Mouse (Mus musculus) large intestine, adult 2 months (tissue): ENCODE data around the gene Notch4. TPM values are rescaled to one million over a fixed set of nuclear protein-coding genes. Genes with fewer than 3 reads are reported as not detected.

Experiments
- DNase-seq: peaks from one replicate; pipeline ENCODE4 v3.0.0-alpha.2; 2012; ENCODE audit warnings: low read depth, low spot score
- WGBS: fragments of 180-500 bp; shearing (Covaris S2); methylation state at CpG from one replicate; pipeline ENCODE4 v1.1.7; 2018; 5-methylcytosine and 5-hydroxymethylcytosine counted together
- polyA plus RNA-seq: library from polyadenylated mRNA; depleted of rRNA; stranded (reverse); fragments of >200 nt; gene quantifications from 2 replicates; pipeline ENCODE4 v1.2.3, GENCODE M21; 2012

Gene Notch4
- polyA plus RNA-seq, 1 experiment, result 4.1 TPM

GRCm38 (mm10) chr17:34591029-34591993, 27.2 kb downstream of the Notch4 start, which contains the start of gene Pbx2:
Gene Pbx2, plus strand, starts transcription at chr17:34591266.
- WGBS, result 14% methylated on average over 21 of the region's 21 CpGs
- DNase-seq, result no peak

- WGBS, result under 1% methylated on average over 31 of the region's 35 CpGs
Observed at GRCm38 (mm10) chr17:34591994-34592375, 27.9 kb downstream of the Notch4 start.

GRCm38 (mm10) chr17:34592581-34593549, 28.8 kb downstream of the Notch4 start:
- no peak for DNase-seq
- WGBS, result 1% methylated on average over 32 of the region's 32 CpGs

More at GRCm38 (mm10) chr17:34591994-34592375, 27.9 kb downstream of the Notch4 start:
- no peak for DNase-seq

- DNase-seq, result no peak
- 41% methylated on average over 34 of the region's 34 CpGs for WGBS
Observed at GRCm38 (mm10) chr17:34593752-34594525, 29.9 kb downstream of the Notch4 start.

- DNase-seq, result no peak
- 64% methylated on average over 8 of the region's 8 CpGs for WGBS
Observed at GRCm38 (mm10) chr17:34596098-34596497, 32.0 kb downstream of the Notch4 start.

- 21% methylated on average over 6 of the region's 6 CpGs for WGBS
Observed at GRCm38 (mm10) chr17:34597566-34598095, 33.6 kb downstream of the Notch4 start, which contains the start of gene Ager. Gene Ager, plus strand, starts transcription at chr17:34597862.

GRCm38 (mm10) chr17:34599891-34600290, 35.8 kb downstream of the Notch4 start:
- no peak for DNase-seq
- 63% methylated on average over 9 of the region's 9 CpGs for WGBS

More at GRCm38 (mm10) chr17:34597566-34598095, 33.6 kb downstream of the Notch4 start, which contains the start of gene Ager:
- no peak for DNase-seq

- 73% methylated on average over 12 of the region's 12 CpGs for WGBS
- DNase-seq, result no peak
Observed at GRCm38 (mm10) chr17:34601796-34602195, 37.7 kb downstream of the Notch4 start.

GRCm38 (mm10) chr17:34603375-34604060, 39.5 kb downstream of the Notch4 start, which contains the start of gene Rnf5:
Gene Rnf5, minus strand, starts transcription at chr17:34603690.
- DNase-seq, result peak; percentile 100
- under 1% methylated on average over 30 of the region's 30 CpGs for WGBS

GRCm38 (mm10) chr17:34604061-34604508, 40.0 kb downstream of the Notch4 start, which contains the start of gene Agpat1:
Gene Agpat1, plus strand, starts transcription at chr17:34604262.
- under 1% methylated on average over 35 of the region's 35 CpGs for WGBS
- DNase-seq, result peak; percentile 98

GRCm38 (mm10) chr17:34604511-34605237, 40.6 kb downstream of the Notch4 start:
- no peak for DNase-seq
- 7% methylated on average over 24 of the region's 24 CpGs for WGBS

GRCm38 (mm10) chr17:34605609-34606008, 41.5 kb downstream of the Notch4 start:
- no peak for DNase-seq
- WGBS, result under 1% methylated on average over 30 of the region's 30 CpGs

- 4% methylated on average over 32 of the region's 32 CpGs for whole genome bisulfite sequencing
- DNase-seq, result no peak
Observed at GRCm38 (mm10) chr17:34606186-34607039, 42.3 kb downstream of the Notch4 start.

- no peak for DNase-seq
- 26% methylated on average over 7 of the region's 7 CpGs for WGBS
Observed at GRCm38 (mm10) chr17:34607997-34608396, 43.9 kb downstream of the Notch4 start.

- 92% methylated on average over 8 of the region's 8 CpGs for WGBS
- DNase-seq, result no peak
Observed at GRCm38 (mm10) chr17:34611050-34611449, 47.0 kb downstream of the Notch4 start.

- no peak for DNase-seq
- WGBS, result 81% methylated on average over 11 of the region's 11 CpGs
Observed at GRCm38 (mm10) chr17:34613054-34613645, 49.1 kb downstream of the Notch4 start.
